In the genomic region with DNA sequence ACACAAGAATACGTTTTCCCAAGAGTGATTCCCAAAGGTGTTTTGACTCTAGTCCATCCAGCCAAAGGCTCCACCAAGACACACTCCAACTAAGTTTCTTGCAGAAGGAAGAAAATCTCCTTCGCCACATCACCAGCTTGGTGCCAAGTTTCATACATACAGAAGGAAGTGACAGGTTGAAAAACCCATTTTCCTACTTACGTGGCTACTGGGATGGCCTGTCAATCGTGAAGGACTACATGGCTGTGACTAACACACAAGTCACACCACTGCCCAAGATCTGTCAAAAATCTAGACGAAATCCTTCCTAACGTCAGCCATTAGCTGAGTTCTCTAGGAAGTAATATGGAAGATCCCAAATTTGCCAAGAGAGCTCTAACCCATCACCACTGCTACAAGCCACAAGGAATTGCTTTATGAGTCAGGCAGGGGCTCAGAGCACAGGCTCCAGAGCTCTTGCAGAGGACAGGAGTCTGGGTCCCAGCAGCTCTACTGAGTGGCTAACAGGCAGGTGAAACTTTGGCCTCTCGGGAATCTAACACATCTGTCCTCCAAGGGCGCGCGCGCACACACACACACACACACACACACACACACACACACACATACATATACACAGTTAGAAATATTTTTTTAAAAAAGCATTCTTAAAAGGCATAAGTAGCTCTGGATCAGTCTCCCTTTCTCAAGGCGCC, we compare ENCODE assay signal across 9 mouse cellular contexts. TPM values are rescaled to one million over a fixed set of nuclear protein-coding genes. Genes with fewer than 3 reads are reported as not detected.
DNase-seq lines count a peak whose midpoint lies in the region; ATAC-seq and TF ChIP-seq lines count a peak whose summit lies in the region.
"Had no signal": no experiment of that assay in that cellular context is flagged by ENCODE, and none has a peak within 500 bp of the region (broad histone marks: within the 10 kb centered on the region; RNA-seq: fewer than 3 reads in every experiment).

No protein-coding gene starts in this region.

- WGBS in kidney, embryonic 14.5 days, result 80% methylated on average over 12 of the region's 12 CpGs
- 70% methylated on average over 12 of the region's 12 CpGs for WGBS in intestine, embryonic 14.5 days
- WGBS in midbrain, embryonic 16.5 days, result 80% methylated on average over 12 of the region's 12 CpGs

- H3K27ac ChIP-seq in kidney, embryonic 14.5 days (ENCODE audit: low read depth, low read length), result no peak overlapping the region
- H3K27ac ChIP-seq in cortical plate, adult 2 months (ENCODE audit: insufficient read depth, low read length), result no peak overlapping the region
- H3K27ac ChIP-seq in intestine, embryonic 14.5 days (ENCODE audit: low read depth), result no peak overlapping the region
- no peak overlapping the region for H3K27ac ChIP-seq in midbrain, embryonic 16.5 days (ENCODE audit: low read length)

- H3K4me2 ChIP-seq in kidney, embryonic 14.5 days (replicated peaks; ENCODE audit: low read depth, low read length), result peak overlapping the region; percentile 95
- H3K4me2 ChIP-seq in intestine, embryonic 14.5 days (ENCODE audit: low read length), result peak overlapping the region; percentile 98
- H3K4me2 ChIP-seq in midbrain, embryonic 16.5 days (ENCODE audit: low read length), result peak overlapping the region; percentile 73

- ATAC-seq in kidney, embryonic 14.5 days (ENCODE audit: low FRiP score, low TSS enrichment), result no peak
- no peak for ATAC-seq in intestine, embryonic 14.5 days (replicated peaks; ENCODE audit: low FRiP score, low TSS enrichment, low read depth)
- ATAC-seq in midbrain, embryonic 16.5 days, result no peak

- DNase-seq in kidney, postnatal 14 days, result no peak
- no peak for DNase-seq in intestine, embryonic 14.5 days (ENCODE audit: low spot score)
- no peak for DNase-seq in cerebellum, postnatal 14 days
- no peak for DNase-seq in retina, postnatal 1 day
- DNase-seq in adrenal gland, postnatal 10 days, result no peak

- peak overlapping the region; percentile 77 for H3K4me3 ChIP-seq in kidney, embryonic 14.5 days (ENCODE audit: low read length)
- peak overlapping the region; percentile 36; the same call in 1 of the 2 replicates for H3K4me3 ChIP-seq in cortical plate, adult 2 months (ENCODE audit: insufficient read depth, low read length)
- peak overlapping the region; percentile 79 for H3K4me3 ChIP-seq in intestine, embryonic 14.5 days (ENCODE audit: low read depth, low read length)
- H3K4me3 ChIP-seq in midbrain, embryonic 16.5 days (ENCODE audit: low read depth, low read length), result peak overlapping the region; percentile 79

- no peaks in the 10 kb centered on the region for H3K36me3 ChIP-seq in kidney, embryonic 14.5 days (ENCODE audit: control insufficient read depth, insufficient read depth, low read length)
- no peaks in the 10 kb centered on the region for H3K36me3 ChIP-seq in intestine, embryonic 14.5 days (ENCODE audit: control insufficient read depth, insufficient read depth, low read length)
- H3K36me3 ChIP-seq in midbrain, embryonic 16.5 days (ENCODE audit: control insufficient read depth, insufficient read depth, low read length), result no peaks in the 10 kb centered on the region

- no peak for TF ChIP-seq POLR2A in cortical plate, adult 2 months (IDR thresholded peaks at IDR 0.05; ENCODE audit: extremely low read depth, insufficient read depth, low read length)

- H3K9ac ChIP-seq in kidney, embryonic 14.5 days (ENCODE audit: low read depth, low read length), result peak overlapping the region; percentile 70; the same call in 1 of the 2 replicates
- peak overlapping the region; percentile 66 for H3K9ac ChIP-seq in intestine, embryonic 14.5 days (ENCODE audit: low read length)
- H3K9ac ChIP-seq in midbrain, embryonic 16.5 days (ENCODE audit: low read depth, low read length), result peak overlapping the region; percentile 83

- no peaks in the 10 kb centered on the region for H3K27me3 ChIP-seq in kidney, embryonic 14.5 days (ENCODE audit: control insufficient read depth, insufficient read depth, low read length)
- no peaks in the 10 kb centered on the region for H3K27me3 ChIP-seq in intestine, embryonic 14.5 days (replicated peaks; ENCODE audit: control insufficient read depth, insufficient read depth, low read length)
- H3K27me3 ChIP-seq in midbrain, embryonic 16.5 days (ENCODE audit: control insufficient read depth, insufficient read depth, low read depth, low read length), result no peaks in the 10 kb centered on the region

- no peak for TF ChIP-seq CTCF in cortical plate, adult 2 months (IDR thresholded peaks at IDR 0.05; ENCODE audit: extremely low read depth, insufficient read depth, low read length)

- no peaks in the 10 kb centered on the region for H3K9me3 ChIP-seq in kidney, embryonic 14.5 days (ENCODE audit: control insufficient read depth, low read length)
- no peaks in the 10 kb centered on the region for H3K9me3 ChIP-seq in intestine, embryonic 14.5 days (ENCODE audit: control insufficient read depth, low read length)
- H3K9me3 ChIP-seq in midbrain, embryonic 16.5 days (replicated peaks; ENCODE audit: control insufficient read depth, low read length, poor library complexity, severe bottlenecking), result no peaks in the 10 kb centered on the region

- H3K4me1 ChIP-seq in kidney, embryonic 14.5 days (ENCODE audit: control insufficient read depth, insufficient read depth, low read length), result peaks cover 38% of the 10 kb centered on the region
- H3K4me1 ChIP-seq in cortical plate, adult 2 months (ENCODE audit: control insufficient read depth, insufficient read depth, low read length), result peaks cover 1% of the 10 kb centered on the region; the same call in 1 of the 2 replicates
- H3K4me1 ChIP-seq in intestine, embryonic 14.5 days (replicated peaks; ENCODE audit: control insufficient read depth, insufficient read depth, low read length), result peaks cover 4% of the 10 kb centered on the region
- peaks cover 15% of the 10 kb centered on the region for H3K4me1 ChIP-seq in midbrain, embryonic 16.5 days (ENCODE audit: control insufficient read depth, insufficient read depth, low read length)

RNA-seq across cellular contexts. Expression of a gene that starts 1.1 kb away (rescaled TPM):
- polyA plus RNA-seq in kidney, embryonic 14.5 days (2014; fragmentation: Nextera tagmentation; extraction: Ambion mirVana), result 10.5 and 12.9 TPM in 2 replicates
- polyA plus RNA-seq in cortical plate, adult 2 months (2012; rRNA removed), result 8.5 and 8.7 TPM in 2 replicates
- 7.7 and 9.3 TPM in 2 replicates for polyA plus RNA-seq in intestine, embryonic 14.5 days (2014; fragmentation: Nextera tagmentation; extraction: Ambion mirVana)
- polyA plus RNA-seq in midbrain, embryonic 16.5 days (2015; fragmentation: Nextera tagmentation; extraction: Ambion mirVana), result 44.7 and 46.4 TPM in 2 replicates
- 10 to 100 TPM; 19.7 to 20.3 TPM for total RNA-seq in adrenal gland, postnatal 10 days (2021)

RNA-seq across cellular contexts. Expression of a gene that starts 31.2 kb away (rescaled TPM):
- 139 and 188 TPM in 2 replicates for polyA plus RNA-seq in kidney, embryonic 14.5 days (2014; fragmentation: Nextera tagmentation; extraction: Ambion mirVana)
- 69.9 and 70.9 TPM in 2 replicates for polyA plus RNA-seq in cortical plate, adult 2 months (2012; rRNA removed)
- polyA plus RNA-seq in intestine, embryonic 14.5 days (2014; fragmentation: Nextera tagmentation; extraction: Ambion mirVana), result 155 and 162 TPM in 2 replicates
- polyA plus RNA-seq in midbrain, embryonic 16.5 days (2015; fragmentation: Nextera tagmentation; extraction: Ambion mirVana), result 60.2 and 61.1 TPM in 2 replicates
- 100 to 1,000 TPM; 132 to 140 TPM for total RNA-seq in adrenal gland, postnatal 10 days (2021)

RNA-seq across cellular contexts. Expression of a gene that starts 56.3 kb away (rescaled TPM):
- polyA plus RNA-seq in kidney, embryonic 14.5 days (2014; fragmentation: Nextera tagmentation; extraction: Ambion mirVana), result 19.5 and 22.0 TPM in 2 replicates
- 13.5 and 13.8 TPM in 2 replicates for polyA plus RNA-seq in cortical plate, adult 2 months (2012; rRNA removed)
- 19.5 and 20.9 TPM in 2 replicates for polyA plus RNA-seq in intestine, embryonic 14.5 days (2014; fragmentation: Nextera tagmentation; extraction: Ambion mirVana)
- polyA plus RNA-seq in midbrain, embryonic 16.5 days (2015; fragmentation: Nextera tagmentation; extraction: Ambion mirVana), result 20.0 and 21.3 TPM in 2 replicates
- total RNA-seq in adrenal gland, postnatal 10 days (2021), result 10 to 100 TPM; 12.0 to 13.9 TPM

RNA-seq across cellular contexts. Expression of a gene that starts 57.5 kb away (rescaled TPM):
- polyA plus RNA-seq in kidney, embryonic 14.5 days (2014; fragmentation: Nextera tagmentation; extraction: Ambion mirVana), result not detected in 2 replicates
- 0.04 TPM in 2 replicates for polyA plus RNA-seq in cortical plate, adult 2 months (2012; rRNA removed)
- polyA plus RNA-seq in intestine, embryonic 14.5 days (2014; fragmentation: Nextera tagmentation; extraction: Ambion mirVana), result not detected in 2 replicates
- polyA plus RNA-seq in midbrain, embryonic 16.5 days (2015; fragmentation: Nextera tagmentation; extraction: Ambion mirVana), result not detected in 2 replicates
- total RNA-seq in adrenal gland, postnatal 10 days (2021), result under 1 TPM in 1 of 2 experiments, not detected in 1; 0.15 TPM
- polyA plus RNA-seq: gonadal fat pad, adult 2 months had no signal
